Mouse (Mus musculus) splenic B cell, adult 2 months (primary cell): ENCODE data around the gene Cds2.
A peak's percentile ranks its signal among the peaks of the same experiment; 100 is the strongest.
"Not testable (repeated sequence)": the region's sequence is repeated elsewhere in the genome, so short reads cannot be mapped to it uniquely, and the experiment has no call there.

Source experiments
- DNase-seq: peaks from one replicate; pipeline ENCODE4 v3.0.0-alpha.2; 2011; ENCODE audit warnings: low read depth, low spot score
- H3K27me3 ChIP-seq: 2 replicates; pipeline ENCODE4 v1.6.1; 2012; ENCODE audit warnings: mild to moderate bottlenecking, low read length, moderate library complexity, mixed read lengths; ENCODE audit not compliant: control insufficient read depth, poor library complexity, insufficient read depth, severe bottlenecking
- H3K36me3 ChIP-seq: 2 replicates; pipeline ENCODE4 v1.6.1; 2012; ENCODE audit warnings: mild to moderate bottlenecking, low read length, moderate library complexity, mixed read lengths; ENCODE audit not compliant: control insufficient read depth, poor library complexity, insufficient read depth, severe bottlenecking

Gene Cds2

GRCm38 (mm10) chr2:132279978-132280377 lies 17.0 kb downstream of the Cds2 start:
- H3K27me3 ChIP-seq, result no peaks in the 10 kb centered on the region

GRCm38 (mm10) chr2:132280518-132281120 lies 17.7 kb downstream of the Cds2 start:
- no peaks in the 10 kb centered on the region for H3K27me3 ChIP-seq
- DNase-seq, result no peak
- H3K36me3 ChIP-seq, result no peaks in the 10 kb centered on the region

More at GRCm38 (mm10) chr2:132279978-132280377, 17.0 kb downstream of the Cds2 start:
- DNase-seq, result no peak
- H3K36me3 ChIP-seq, result no peaks in the 10 kb centered on the region

- peak; percentile 69 for DNase-seq
- H3K36me3 ChIP-seq, result no peaks in the 10 kb centered on the region
- no peaks in the 10 kb centered on the region for H3K27me3 ChIP-seq
These were observed 18.9 kb downstream of the Cds2 start for GRCm38 (mm10) chr2:132281560-132282452.

GRCm38 (mm10) chr2:132282453-132283174 lies 19.7 kb downstream of the Cds2 start:
- no peaks in the 10 kb centered on the region for H3K27me3 ChIP-seq
- no peak for DNase-seq
- H3K36me3 ChIP-seq, result no peaks in the 10 kb centered on the region

- Histone ChIP-seq H3K36me3 (no peaks in the 10 kb centered on the region), H3K27me3 (no peaks in the 10 kb centered on the region)
- no peak for DNase-seq
These were observed 20.5 kb downstream of the Cds2 start for GRCm38 (mm10) chr2:132283236-132284070.

GRCm38 (mm10) chr2:132284492-132285139 lies 21.7 kb downstream of the Cds2 start:
- DNase-seq, result no peak
- H3K36me3 ChIP-seq, result no peaks in the 10 kb centered on the region

GRCm38 (mm10) chr2:132285722-132286121 lies 22.8 kb downstream of the Cds2 start:
- not testable (repeated sequence) for DNase-seq, H3K27me3 ChIP-seq, H3K36me3 ChIP-seq

More at GRCm38 (mm10) chr2:132284492-132285139, 21.7 kb downstream of the Cds2 start:
- H3K27me3 ChIP-seq, result no peaks in the 10 kb centered on the region

- peak; percentile 38 for DNase-seq
- Histone ChIP-seq H3K36me3 (no peaks in the 10 kb centered on the region), H3K27me3 (no peaks in the 10 kb centered on the region)
These were observed 23.6 kb downstream of the Cds2 start for GRCm38 (mm10) chr2:132286376-132287076.

- H3K36me3 ChIP-seq, result not testable (repeated sequence)
These were observed 26.3 kb downstream of the Cds2 start for GRCm38 (mm10) chr2:132289213-132289612.

GRCm38 (mm10) chr2:132290808-132291207 lies 27.9 kb downstream of the Cds2 start:
- no peaks in the 10 kb centered on the region for H3K27me3 ChIP-seq
- peaks cover 4% of the 10 kb centered on the region; the same call in 1 of the 2 replicates for H3K36me3 ChIP-seq
- no peak for DNase-seq

More at GRCm38 (mm10) chr2:132289213-132289612, 26.3 kb downstream of the Cds2 start:
- not testable (repeated sequence) for H3K27me3 ChIP-seq
- DNase-seq, result peak; percentile 18

GRCm38 (mm10) chr2:132291265-132291664 lies 28.3 kb downstream of the Cds2 start:
- no peaks in the 10 kb centered on the region for H3K27me3 ChIP-seq
- DNase-seq, result no peak
- H3K36me3 ChIP-seq, result peaks cover 4% of the 10 kb centered on the region; the same call in 1 of the 2 replicates

GRCm38 (mm10) chr2:132292083-132292482 lies 29.1 kb downstream of the Cds2 start:
- H3K27me3 ChIP-seq, result no peaks in the 10 kb centered on the region
- DNase-seq, result no peak
- H3K36me3 ChIP-seq, result peaks cover 4% of the 10 kb centered on the region; the same call in 1 of the 2 replicates

- DNase-seq, result no peak
- H3K36me3 ChIP-seq, result peaks cover 11% of the 10 kb centered on the region
These were observed 30.9 kb downstream of the Cds2 start for GRCm38 (mm10) chr2:132293694-132294450.

More at GRCm38 (mm10) chr2:132293694-132294450, 30.9 kb downstream of the Cds2 start:
- no peaks in the 10 kb centered on the region for H3K27me3 ChIP-seq
